Mouse (Mus musculus) ovary, postnatal 14 days (tissue): ENCODE data around the gene Inpp5a.

ENCODE experiments used
- DNase-seq: peaks from one replicate; pipeline ENCODE4 v3.0.0; 2022; ENCODE audit warnings: low spot score

Gene Inpp5a

DNA sequence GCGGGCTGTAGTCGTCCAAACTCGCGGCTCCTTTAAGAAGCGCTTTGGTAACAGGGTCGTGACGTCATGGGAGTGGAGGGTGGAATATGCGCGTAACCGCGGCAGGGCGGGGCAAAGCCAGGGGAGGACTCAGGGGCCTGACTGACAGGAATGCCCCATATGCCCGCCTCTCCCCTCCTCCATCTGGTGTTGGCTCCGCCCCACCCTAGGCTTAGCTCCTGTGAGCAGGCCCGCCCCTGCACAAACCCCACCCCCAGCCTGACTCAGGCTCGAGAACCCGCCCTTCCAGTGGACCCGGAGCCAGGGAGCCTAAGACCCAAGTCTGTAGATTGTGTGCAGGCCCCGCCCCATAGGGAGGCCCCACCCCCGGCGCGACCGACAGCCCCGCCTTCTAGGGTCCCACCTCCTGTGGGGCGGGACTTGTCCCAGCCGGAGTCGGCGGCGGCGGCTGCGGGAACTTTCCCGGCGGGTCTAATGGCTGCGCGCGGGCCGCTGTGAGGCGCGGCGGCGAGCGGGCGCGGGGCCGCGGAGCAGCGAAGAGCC is at the start of gene Inpp5a:
Inpp5a (plus strand) TSS at position 440 of the 543 bp plus-strand sequence.
- DNase-seq, result peak; percentile 99

GRCm38 (mm10) chr7:139339184-139339583 is 49.7 kb upstream of the Inpp5a start:
- no peak for DNase-seq

GRCm38 (mm10) chr7:139341020-139341660 is 47.8 kb upstream of the Inpp5a start:
- no peak for DNase-seq

DNA sequence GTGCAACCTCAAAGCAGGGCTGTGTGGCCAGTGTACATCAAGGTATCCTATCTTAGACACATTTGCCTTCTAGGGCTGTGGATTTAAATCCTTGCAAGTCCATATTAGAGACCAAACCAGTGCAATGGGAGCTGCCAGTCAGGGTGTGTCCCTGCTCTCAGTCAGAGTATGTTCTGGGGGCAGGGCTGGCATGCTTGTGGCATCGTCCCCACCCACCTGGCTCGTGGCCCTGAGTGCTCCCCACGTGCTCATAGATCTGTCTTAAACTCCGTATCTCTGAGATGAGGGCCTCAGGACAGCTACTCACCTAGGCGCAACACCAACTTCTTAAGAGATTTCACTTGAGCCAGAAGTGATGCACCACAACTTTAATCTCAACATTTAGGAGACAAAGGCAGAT is 46.1 kb upstream of the Inpp5a start:
- DNase-seq, result no peak

DNA sequence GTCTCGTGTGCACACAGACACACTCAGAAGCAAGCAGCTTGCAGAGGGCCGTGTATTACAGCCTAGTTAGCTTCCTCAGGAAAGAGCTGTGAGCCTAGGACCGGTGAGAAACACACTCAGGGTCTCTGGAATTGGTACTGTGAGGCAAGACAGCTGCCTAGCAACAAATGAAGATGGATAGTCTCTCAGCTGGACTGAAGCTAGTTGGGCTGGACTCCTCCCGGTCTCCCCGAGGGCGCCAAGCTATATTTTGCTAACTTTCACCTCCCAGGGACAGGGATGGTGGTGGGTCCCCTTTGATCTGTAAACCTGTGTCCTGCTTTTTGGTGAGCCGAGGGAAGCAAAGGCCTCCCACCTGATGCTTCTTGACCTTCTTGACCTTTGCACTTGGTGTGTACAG is 41.9 kb upstream of the Inpp5a start:
- DNase-seq, result no peak

DNA sequence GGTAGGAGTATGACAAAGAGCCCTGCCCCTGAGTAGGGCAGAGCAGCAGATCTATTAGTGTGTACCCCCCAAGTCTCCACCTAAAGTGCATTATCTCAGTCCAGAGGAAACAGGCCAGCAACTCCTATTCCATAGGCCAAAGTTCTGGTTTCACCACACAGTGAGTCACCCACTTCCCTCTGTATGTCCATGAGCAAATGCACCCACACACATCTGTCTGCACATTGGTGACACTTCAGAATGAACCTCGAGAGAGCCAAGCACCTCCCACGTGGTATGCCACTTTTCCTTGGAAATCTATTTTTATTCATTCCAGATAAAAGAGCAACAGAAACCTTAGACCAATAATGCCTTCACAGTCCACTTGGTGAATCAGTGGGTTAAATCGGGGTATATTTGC is 38.3 kb upstream of the Inpp5a start:
- no peak for DNase-seq

- no peak for DNase-seq
Observed at GRCm38 (mm10) chr7:139354370-139355139, 34.4 kb upstream of the Inpp5a start.

- no peak for DNase-seq
Observed at GRCm38 (mm10) chr7:139357043-139357442, 31.9 kb upstream of the Inpp5a start.

DNA sequence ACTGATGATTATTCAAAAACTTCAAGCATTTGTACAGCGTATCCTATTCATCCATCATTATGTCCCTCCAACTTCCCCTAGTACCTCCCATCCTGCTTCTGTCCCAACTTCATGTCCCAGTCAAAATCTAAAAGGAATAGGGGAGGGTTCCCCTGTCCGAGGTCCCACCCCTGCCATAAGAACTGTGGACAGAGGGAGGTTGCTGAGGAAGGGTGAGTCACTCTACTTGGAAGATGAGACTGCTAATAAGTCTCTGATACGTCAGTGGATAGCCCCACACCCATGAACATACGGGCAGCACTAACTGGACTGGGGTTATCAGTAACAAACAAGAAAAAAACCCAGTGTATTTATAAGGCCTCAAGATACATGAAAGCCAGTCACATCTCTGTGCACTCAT is 29.0 kb upstream of the Inpp5a start:
- no peak for DNase-seq

- DNase-seq, result no peak
Observed at GRCm38 (mm10) chr7:139360890-139361559, 27.9 kb upstream of the Inpp5a start.

GRCm38 (mm10) chr7:139361799-139362198 is 27.1 kb upstream of the Inpp5a start:
- DNase-seq, result no peak

DNA sequence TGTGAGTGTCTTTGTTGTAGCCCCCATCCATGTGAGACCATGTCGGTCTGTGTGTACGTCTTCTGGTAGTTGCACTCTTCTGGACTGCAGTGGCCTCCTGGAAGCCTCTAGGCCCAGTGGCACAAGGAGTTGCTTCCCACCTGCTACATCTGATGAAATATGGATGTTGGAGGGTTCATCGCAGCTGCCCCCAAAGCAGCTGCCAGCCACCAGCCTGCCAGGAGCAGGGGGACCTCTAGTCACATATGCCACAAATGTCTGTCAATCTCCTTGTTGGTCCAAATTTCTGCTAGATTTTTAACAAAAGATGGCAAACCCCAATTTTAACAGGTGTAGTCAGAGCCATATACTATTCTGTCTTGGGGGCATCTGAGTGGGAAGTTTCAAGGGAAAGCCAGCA is 26.4 kb upstream of the Inpp5a start:
- DNase-seq, result no peak

- no peak for DNase-seq
Observed at GRCm38 (mm10) chr7:139363281-139364004, 25.5 kb upstream of the Inpp5a start.

DNA sequence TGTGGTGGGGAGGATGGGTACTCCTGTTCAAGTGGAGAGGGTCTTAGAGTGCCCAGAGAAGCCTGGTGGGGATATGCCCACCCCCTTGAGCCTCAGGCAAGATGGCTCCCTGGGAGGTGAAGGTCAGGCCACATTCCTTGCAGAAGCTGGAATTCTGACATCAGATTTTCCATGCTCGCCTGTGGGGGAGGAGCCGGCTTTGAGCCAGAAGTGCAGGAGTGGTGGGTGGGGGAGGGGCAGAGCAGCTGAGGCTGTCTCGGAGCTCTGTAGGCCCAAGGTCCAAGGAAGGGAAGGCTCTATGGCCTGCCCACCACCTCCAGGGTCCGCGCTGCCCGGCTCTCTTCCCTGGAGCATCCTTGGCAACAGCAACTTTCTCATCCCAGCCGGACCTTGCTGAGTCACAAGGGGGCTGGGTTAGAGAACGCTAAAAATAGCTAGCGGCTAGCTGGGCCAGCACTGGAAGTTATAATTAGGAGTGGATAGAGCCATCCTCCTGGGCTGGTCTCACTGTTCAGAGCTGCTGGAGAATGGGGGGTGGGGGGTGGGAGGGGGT is 24.8 kb upstream of the Inpp5a start:
- DNase-seq, result peak; percentile 67

DNA sequence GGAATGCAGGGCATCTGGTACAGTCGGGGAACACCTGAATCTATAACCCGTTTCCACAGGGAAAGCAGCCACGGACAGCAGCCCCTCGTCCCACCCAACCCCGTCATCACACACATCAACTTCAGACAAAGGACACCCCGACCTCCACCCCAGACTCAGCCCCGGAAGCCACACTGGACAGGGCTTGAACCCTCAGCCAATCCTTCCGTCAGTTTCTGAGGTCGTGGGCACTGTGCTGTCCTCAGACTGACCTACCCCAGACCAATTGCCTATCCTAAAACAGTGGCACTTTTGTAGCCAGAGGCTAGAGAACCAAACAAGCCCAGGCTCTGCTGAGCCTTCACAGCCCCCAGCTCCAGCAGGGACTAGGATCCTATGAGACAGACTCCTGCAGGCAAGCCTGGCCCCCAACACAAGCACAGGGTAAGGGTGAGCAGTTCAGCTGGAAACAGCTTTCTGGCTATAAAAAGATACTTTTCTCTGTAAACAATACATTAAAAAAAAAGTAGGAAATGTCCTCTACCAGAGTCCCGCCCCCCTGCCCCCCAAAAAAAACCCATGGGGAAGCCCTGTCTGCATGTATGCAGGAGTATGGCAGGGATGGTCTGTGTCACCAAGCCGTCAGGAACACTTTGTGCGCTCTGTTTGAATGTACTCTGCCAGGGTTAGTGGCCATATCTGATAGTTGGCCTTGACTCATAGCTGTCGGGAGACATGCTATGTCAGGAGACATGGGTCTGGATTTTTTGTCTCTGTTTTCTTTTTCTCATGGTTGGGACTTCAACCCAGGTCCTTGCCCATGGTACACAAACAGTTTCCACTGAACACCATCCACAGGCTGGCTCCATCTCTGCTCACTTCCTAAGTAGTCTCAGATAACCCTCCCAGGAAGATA is 23.7 kb upstream of the Inpp5a start:
- no peak for DNase-seq

DNA sequence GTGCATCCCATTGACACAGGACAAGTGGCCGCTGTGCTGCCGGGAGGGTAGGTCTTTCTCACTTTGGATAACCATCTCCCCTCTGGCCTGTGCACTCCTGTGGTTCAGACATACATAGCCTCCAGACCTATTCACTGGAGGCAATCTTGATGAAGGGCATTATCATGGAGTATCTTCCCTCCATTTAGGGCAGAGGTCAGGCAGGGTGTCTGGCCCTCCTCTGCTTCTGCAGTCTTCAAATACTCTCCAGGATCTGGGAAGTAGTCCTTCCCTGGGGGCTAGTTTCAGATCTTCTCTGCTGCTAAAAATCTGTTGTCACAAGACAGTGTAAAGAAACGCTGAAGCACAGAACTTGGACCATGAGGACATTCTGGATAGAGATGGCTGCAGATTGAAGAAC is 22.8 kb upstream of the Inpp5a start:
- no peak for DNase-seq

DNA sequence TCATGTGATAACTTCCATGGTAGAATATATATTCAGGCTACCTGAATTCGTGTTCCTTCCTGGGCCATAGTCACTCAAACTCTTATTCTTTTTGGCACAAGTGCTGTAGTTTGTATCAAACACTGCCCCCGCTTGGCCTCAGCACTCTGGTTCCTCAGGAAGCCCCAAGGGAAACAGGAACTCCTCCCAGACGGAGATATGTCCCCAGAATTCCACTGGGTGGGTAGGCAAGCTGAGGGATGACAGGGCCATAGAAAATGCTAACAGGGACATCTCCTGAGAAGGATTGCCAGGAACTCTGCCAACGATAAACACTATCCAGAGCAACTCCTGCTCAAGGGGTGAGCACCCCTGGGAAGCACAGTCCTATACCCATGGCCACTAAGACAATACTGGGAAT is 22.4 kb upstream of the Inpp5a start:
- DNase-seq, result no peak

DNA sequence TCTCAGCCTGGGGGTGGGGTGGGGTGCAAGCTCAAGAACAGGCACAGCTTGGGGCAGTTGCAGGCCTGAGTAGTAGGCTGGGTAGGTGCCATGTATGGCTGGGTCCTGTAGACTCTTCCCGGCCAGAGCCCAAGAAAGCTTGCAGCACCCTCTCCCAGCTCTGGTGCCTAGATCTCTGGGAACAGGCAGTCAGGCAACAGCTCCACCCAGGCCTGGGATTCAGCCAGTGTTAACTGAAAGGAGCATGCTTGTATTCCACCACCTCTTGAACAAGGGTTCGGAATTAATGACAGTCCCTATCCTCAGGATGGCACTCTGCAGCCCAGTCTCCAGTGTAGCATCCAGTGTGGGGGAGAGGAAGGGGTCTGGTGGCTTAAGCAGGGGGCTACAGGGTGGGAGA is 20.7 kb upstream of the Inpp5a start:
- DNase-seq, result no peak

DNA sequence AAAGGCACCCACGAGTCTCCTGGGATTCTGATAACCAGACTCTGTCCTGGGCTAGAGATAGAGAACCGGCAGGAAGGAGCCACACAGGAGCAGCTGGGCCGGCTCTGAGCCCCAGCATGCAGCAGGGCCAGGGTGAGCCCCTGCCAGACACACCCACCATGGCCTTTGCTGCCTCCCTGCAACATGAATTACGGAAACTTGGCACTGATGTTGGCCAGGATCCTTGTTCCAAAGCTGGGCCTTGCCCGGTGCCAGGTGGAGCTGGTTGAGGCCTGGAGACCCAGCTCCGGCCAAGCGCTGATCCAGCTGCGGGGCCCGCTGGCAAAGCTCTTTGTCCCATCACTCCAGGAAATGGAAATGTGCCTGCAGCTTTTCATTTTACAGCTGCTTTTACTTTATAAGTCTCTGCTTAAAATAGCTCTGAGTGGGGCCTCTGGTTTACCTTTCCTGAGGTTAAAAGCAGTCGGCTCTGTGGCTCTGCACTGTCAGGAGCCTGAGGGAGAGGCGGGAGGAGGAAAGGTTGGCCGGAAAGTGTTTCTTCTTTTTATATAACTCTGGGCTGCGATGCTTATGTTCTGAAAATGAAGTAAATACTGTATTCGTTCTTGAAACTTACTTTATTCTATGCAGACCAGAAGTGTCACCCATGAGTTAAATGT is 20.1 kb upstream of the Inpp5a start:
- peak; percentile 60 for DNase-seq

- no peak for DNase-seq
Observed at GRCm38 (mm10) chr7:139369501-139370088, 19.3 kb upstream of the Inpp5a start.
